Mouse (Mus musculus) lung, embryonic 14.5 days (tissue): ENCODE measurements around the gene Stk24. TPM values are rescaled to one million over a fixed set of nuclear protein-coding genes. Genes with fewer than 3 reads are reported as not detected.

ENCODE experiments used
- ATAC-seq: fragments of 200-750 bp; cut with Nextera tagmentation; 2 replicates; pipeline ENCODE4 v1.8.0; 2017; ENCODE audit warnings: mild to moderate bottlenecking, moderate TSS enrichment, moderate library complexity; ENCODE audit not compliant: insufficient read depth
- DNase-seq: peaks from one replicate; pipeline ENCODE4 v3.0.0-alpha.2; 2015
- H3K27ac ChIP-seq: fragments of 300-500 bp; sonication (generic); 2 replicates; pipeline ENCODE4 v1.5.1; 2014; ENCODE audit warnings: low read depth, mild to moderate bottlenecking, moderate library complexity
- H3K27me3 ChIP-seq: fragments of 300-500 bp; sonication (generic); 2 replicates; pipeline ENCODE4 v1.6.1; 2014; ENCODE audit warnings: low read length, control low read depth; ENCODE audit not compliant: insufficient read depth
- H3K36me3 ChIP-seq: fragments of 300-500 bp; sonication (generic); 2 replicates; pipeline ENCODE4 v1.6.1; 2014; ENCODE audit warnings: control low read depth; ENCODE audit not compliant: insufficient read depth
- H3K4me1 ChIP-seq: fragments of 300-500 bp; sonication (generic); 2 replicates; pipeline ENCODE4 v1.6.1; 2014; ENCODE audit warnings: antibody characterized with exemption, control low read depth; ENCODE audit not compliant: insufficient read depth
- H3K4me2 ChIP-seq: fragments of 300-500 bp; sonication (generic); 2 replicates; pipeline ENCODE4 v1.6.1; 2014; ENCODE audit warnings: mild to moderate bottlenecking
- H3K4me3 ChIP-seq: fragments of 300-500 bp; sonication (generic); 2 replicates; pipeline ENCODE4 v1.5.1; 2014; ENCODE audit warnings: low read depth, low read length
- H3K9ac ChIP-seq: fragments of 300-500 bp; sonication (generic); 2 replicates; pipeline ENCODE4 v1.6.1; 2014
- H3K9me3 ChIP-seq: fragments of 300-500 bp; sonication (generic); 2 replicates; pipeline ENCODE4 v1.6.1; 2016; ENCODE audit warnings: low read depth, low read length, control low read depth
- CTCF ChIP-seq: IDR thresholded peaks from 2 replicates; pipeline ENCODE4 v1.5.1; 2016; ENCODE audit warnings: antibody characterized with exemption, low read depth
- WGBS: fragments of 180-500 bp; shearing (Covaris S2); extraction: QIAGEN DNeasy Blood & Tissue Kit; methylation state at CpG from one replicate; pipeline ENCODE4 v1.1.7; 2014; 5-methylcytosine and 5-hydroxymethylcytosine counted together
- polyA plus RNA-seq: library from polyadenylated mRNA; unstranded; fragments of >200 nt; fragmentation: Nextera tagmentation; extraction: Ambion mirVana; gene quantifications from 2 replicates; pipeline ENCODE4 v1.2.1, GENCODE M21; 2014

Stk24 gene
- polyA plus RNA-seq, 1 experiment from 2014 or later, result 50.3 TPM

GRCm38 (mm10) chr14:121244104-121244503, 135.7 kb downstream of the Stk24 start:
- Histone ChIP-seq H3K27ac (no peak overlapping the region), H3K36me3 (peaks cover 55% of the 10 kb centered on the region), H3K9ac (no peak overlapping the region), H3K4me2 (no peak overlapping the region), H3K4me3 (no peak overlapping the region), H3K27me3 (no peaks in the 10 kb centered on the region), H3K9me3 (no peaks in the 10 kb centered on the region), H3K4me1 (0 out of 2 replicates have a peak, but pooled peaks cover 3% of the 10 kb centered on the region)
- DNase-seq, result no peak
- TF ChIP-seq CTCF, result no peak
- ATAC-seq, result no peak
- WGBS, result 94% methylated on average over 15 of the region's 15 CpGs

- WGBS, result 32% methylated on average over 8 of the region's 8 CpGs
- Histone ChIP-seq H3K27ac (no peak overlapping the region), H3K4me1 (no peaks in the 10 kb centered on the region), H3K4me3 (no peak overlapping the region), H3K9ac (no peak overlapping the region), H3K36me3 (peaks cover 71% of the 10 kb centered on the region), H3K27me3 (no peaks in the 10 kb centered on the region), H3K9me3 (no peaks in the 10 kb centered on the region), H3K4me2 (no peak overlapping the region)
- peak; percentile 31 for DNase-seq
- ATAC-seq, result peak; percentile 71
- no peak for TF ChIP-seq CTCF
Observed at GRCm38 (mm10) chr14:121239386-121239785, 140.4 kb downstream of the Stk24 start.

- H3K4me1 ChIP-seq, result no peaks in the 10 kb centered on the region
- no peaks in the 10 kb centered on the region for H3K9me3 ChIP-seq
- no peak overlapping the region for H3K9ac ChIP-seq
- DNase-seq (no peak), ATAC-seq (no peak)
- WGBS, result 62% methylated on average over 10 of the region's 10 CpGs
- H3K4me2 ChIP-seq, result no peak overlapping the region
- peaks cover 71% of the 10 kb centered on the region for H3K36me3 ChIP-seq
- H3K27ac ChIP-seq, result peak overlapping the region; percentile 24; the same call in 1 of the 2 replicates
- H3K4me3 ChIP-seq, result no peak overlapping the region
- H3K27me3 ChIP-seq, result no peaks in the 10 kb centered on the region
- TF ChIP-seq CTCF, result no peak
Observed at GRCm38 (mm10) chr14:121238727-121239126, 141.1 kb downstream of the Stk24 start.

GRCm38 (mm10) chr14:121236736-121237135, 143.1 kb downstream of the Stk24 start:
- Histone ChIP-seq H3K4me2 (no peak overlapping the region), H3K4me1 (no peaks in the 10 kb centered on the region), H3K27ac (no peak overlapping the region), H3K9ac (no peak overlapping the region), H3K4me3 (no peak overlapping the region), H3K27me3 (no peaks in the 10 kb centered on the region), H3K36me3 (peaks cover 71% of the 10 kb centered on the region), H3K9me3 (no peaks in the 10 kb centered on the region)
- 84% methylated on average over 4 of the region's 4 CpGs for WGBS
- DNase-seq (no peak), ATAC-seq (no peak)
- TF ChIP-seq CTCF, result no peak

Other genes starting within 250 kb of the Stk24 start
- 0.13 and 0.14 TPM in 2 replicates for gene Slc15a1, start 125.2 kb upstream of the Stk24 start, polyA plus RNA-seq